Mouse (Mus musculus): Measurements from ENCODE around the gene Pid1. TPM values are rescaled to one million over a fixed set of nuclear protein-coding genes. Genes with fewer than 3 reads are reported as not detected.

Pid1 gene
- polyA plus RNA-seq, 1 experiment, result 67.1 TPM

DNA sequence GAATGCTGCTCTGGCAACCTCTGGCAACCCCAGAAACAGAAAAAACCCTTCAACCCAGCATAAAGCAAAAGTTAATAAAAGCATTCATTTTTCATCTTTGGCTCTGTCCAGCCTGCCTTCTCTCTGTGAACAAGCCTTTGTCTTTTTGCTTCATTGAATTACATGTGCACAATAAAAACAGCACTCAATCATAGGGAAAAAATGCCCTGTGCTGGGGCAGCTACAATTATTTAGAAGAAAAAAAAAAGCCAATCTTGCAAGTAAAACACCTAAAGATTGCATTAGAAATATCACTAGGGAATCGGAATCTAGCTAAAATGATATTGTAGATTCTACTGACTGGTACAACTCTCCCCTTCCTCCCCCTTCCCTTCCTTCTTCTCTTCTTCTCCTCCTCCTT is 307.7 kb downstream of the Pid1 start:
- Histone ChIP-seq H3K4me1 (ENCODE audit: control insufficient read depth, insufficient read depth, low read length) (no peaks in the 10 kb centered on the region), H3K27me3 (ENCODE audit: control insufficient read depth, insufficient read depth, low read length, poor library complexity, severe bottlenecking) (no peaks in the 10 kb centered on the region), H3K4me3 (ENCODE audit: low read depth, low read length) (no peak overlapping the region), H3K9ac (ENCODE audit: low read depth, poor library complexity, severe bottlenecking) (no peak overlapping the region), H3K36me3 (ENCODE audit: control insufficient read depth, insufficient read depth, low read length, poor library complexity, severe bottlenecking) (no peaks in the 10 kb centered on the region), H3K27ac (ENCODE audit: insufficient read depth, low read length) (no peak overlapping the region), H3K9me3 (replicated peaks; ENCODE audit: control insufficient read depth, insufficient read depth, low read length, poor library complexity, severe bottlenecking) (no peaks in the 10 kb centered on the region)
- TF ChIP-seq POLR2A (IDR thresholded peaks at IDR 0.05; ENCODE audit: insufficient read depth, low read length) (no peak), EP300 (IDR thresholded peaks at IDR 0.05; ENCODE audit: insufficient read depth, low read depth, low read length) (no peak), CTCF (IDR thresholded peaks at IDR 0.05; ENCODE audit: low read depth, low read length) (no peak)

DNA sequence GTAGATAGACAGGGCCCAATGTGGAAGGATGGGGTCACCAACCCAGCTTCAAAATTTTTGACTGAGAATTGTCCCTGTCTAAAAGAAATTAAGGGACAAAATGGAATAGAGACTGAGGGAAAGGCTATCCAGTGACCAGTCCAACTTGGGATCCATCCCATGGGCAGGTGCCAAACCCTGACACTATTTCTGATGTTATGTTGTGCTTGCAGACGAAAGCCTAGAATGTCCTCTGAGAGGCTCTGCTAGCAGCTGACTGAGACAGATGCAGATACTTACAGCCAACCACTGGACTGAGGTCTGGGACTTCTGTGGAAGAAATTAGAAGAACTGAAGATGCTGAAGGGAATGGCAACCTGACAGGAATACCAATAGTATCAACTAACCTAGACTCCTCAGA is 338.2 kb downstream of the Pid1 start:
- no peak overlapping the region for H3K9ac ChIP-seq (ENCODE audit: low read depth, poor library complexity, severe bottlenecking)
- no peaks in the 10 kb centered on the region for H3K36me3 ChIP-seq (ENCODE audit: control insufficient read depth, insufficient read depth, low read length, poor library complexity, severe bottlenecking)
- no peaks in the 10 kb centered on the region for H3K9me3 ChIP-seq (replicated peaks; ENCODE audit: control insufficient read depth, insufficient read depth, low read length, poor library complexity, severe bottlenecking)
- no peak for TF ChIP-seq EP300 (IDR thresholded peaks at IDR 0.05; ENCODE audit: insufficient read depth, low read depth, low read length)
- no peak for TF ChIP-seq CTCF (IDR thresholded peaks at IDR 0.05; ENCODE audit: low read depth, low read length)
- TF ChIP-seq POLR2A (IDR thresholded peaks at IDR 0.05; ENCODE audit: insufficient read depth, low read length), result no peak
- no peaks in the 10 kb centered on the region for H3K4me1 ChIP-seq (ENCODE audit: control insufficient read depth, insufficient read depth, low read length)
- H3K27ac ChIP-seq (ENCODE audit: insufficient read depth, low read length), result no peak overlapping the region
- H3K27me3 ChIP-seq (ENCODE audit: control insufficient read depth, insufficient read depth, low read length, poor library complexity, severe bottlenecking), result no peaks in the 10 kb centered on the region; the same call in 1 of the 2 replicates
- H3K4me3 ChIP-seq (ENCODE audit: low read depth, low read length), result no peak overlapping the region

DNA sequence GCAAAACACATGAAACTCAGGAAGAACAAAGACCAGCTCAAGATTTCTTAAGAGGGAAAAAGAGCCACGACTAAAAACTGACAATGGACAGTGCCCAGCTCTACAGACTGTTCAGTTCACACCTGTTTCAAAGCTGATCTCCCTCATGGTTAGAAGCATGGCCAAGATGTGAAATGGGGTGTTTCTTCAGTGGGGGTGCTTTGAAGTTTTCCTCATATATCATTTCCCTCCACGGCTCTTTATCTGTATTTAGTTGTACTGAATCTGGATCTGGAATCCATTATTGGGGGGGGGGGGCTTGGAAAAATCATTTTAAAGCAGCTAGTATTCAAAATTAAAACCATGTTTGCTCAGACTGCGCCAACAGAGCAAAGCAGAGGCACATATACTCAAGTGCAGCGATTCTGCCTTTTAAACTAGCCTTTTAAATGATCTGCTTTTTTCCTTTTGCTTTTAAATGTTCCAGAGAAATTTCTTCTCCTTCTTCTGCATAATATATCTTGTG is 351.1 kb downstream of the Pid1 start:
- H3K9me3 ChIP-seq (replicated peaks; ENCODE audit: control insufficient read depth, insufficient read depth, low read length, poor library complexity, severe bottlenecking), result no peaks in the 10 kb centered on the region
- no peaks in the 10 kb centered on the region for H3K36me3 ChIP-seq (ENCODE audit: control insufficient read depth, insufficient read depth, low read length, poor library complexity, severe bottlenecking)
- H3K27me3 ChIP-seq (ENCODE audit: control insufficient read depth, insufficient read depth, low read length, poor library complexity, severe bottlenecking), result no peaks in the 10 kb centered on the region
- no peak overlapping the region for H3K4me3 ChIP-seq (ENCODE audit: low read depth, low read length)
- H3K27ac ChIP-seq (ENCODE audit: insufficient read depth, low read length), result no peak overlapping the region
- H3K9ac ChIP-seq (ENCODE audit: low read depth, poor library complexity, severe bottlenecking), result no peak overlapping the region
- H3K4me1 ChIP-seq (ENCODE audit: control insufficient read depth, insufficient read depth, low read length), result no peaks in the 10 kb centered on the region
- no peak for TF ChIP-seq POLR2A (IDR thresholded peaks at IDR 0.05; ENCODE audit: insufficient read depth, low read length)
- TF ChIP-seq EP300 (IDR thresholded peaks at IDR 0.05; ENCODE audit: insufficient read depth, low read depth, low read length), result no peak
- no peak for TF ChIP-seq CTCF (IDR thresholded peaks at IDR 0.05; ENCODE audit: low read depth, low read length)

DNA sequence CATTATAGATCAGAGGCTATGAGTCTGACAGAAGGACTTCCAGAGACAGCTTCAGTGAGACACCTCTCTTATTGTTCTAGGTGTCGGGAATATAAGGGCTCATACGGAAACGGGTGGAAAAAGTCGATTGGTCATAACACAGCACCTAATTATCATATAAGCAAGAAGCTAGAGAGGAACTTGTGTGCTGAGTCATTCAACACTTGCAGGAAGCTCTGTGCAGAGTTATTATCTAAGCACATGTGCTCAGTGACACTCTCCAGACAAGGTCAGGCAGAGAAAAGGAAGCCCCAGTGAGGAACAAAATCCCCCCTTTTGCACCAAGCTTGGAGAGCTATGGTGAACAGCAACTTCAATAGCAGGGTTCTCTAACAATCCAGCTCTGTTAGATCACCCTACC is 361.4 kb downstream of the Pid1 start:
- Histone ChIP-seq H3K27me3 (ENCODE audit: control insufficient read depth, insufficient read depth, low read length, poor library complexity, severe bottlenecking) (no peaks in the 10 kb centered on the region), H3K4me1 (ENCODE audit: control insufficient read depth, insufficient read depth, low read length) (no peaks in the 10 kb centered on the region), H3K4me3 (ENCODE audit: low read depth, low read length) (no peak overlapping the region), H3K36me3 (ENCODE audit: control insufficient read depth, insufficient read depth, low read length, poor library complexity, severe bottlenecking) (no peaks in the 10 kb centered on the region), H3K9ac (ENCODE audit: low read depth, poor library complexity, severe bottlenecking) (no peak overlapping the region), H3K27ac (ENCODE audit: insufficient read depth, low read length) (no peak overlapping the region), H3K9me3 (replicated peaks; ENCODE audit: control insufficient read depth, insufficient read depth, low read length, poor library complexity, severe bottlenecking) (no peaks in the 10 kb centered on the region)
- no peak for TF ChIP-seq CTCF (IDR thresholded peaks at IDR 0.05; ENCODE audit: low read depth, low read length)
- TF ChIP-seq EP300 (IDR thresholded peaks at IDR 0.05; ENCODE audit: insufficient read depth, low read depth, low read length), result no peak
- no peak for TF ChIP-seq POLR2A (IDR thresholded peaks at IDR 0.05; ENCODE audit: insufficient read depth, low read length)
